Mouse (Mus musculus): ENCODE measurements around the gene Trhr2. TPM values are rescaled to one million over a fixed set of nuclear protein-coding genes. Genes with fewer than 3 reads are reported as not detected.

Gene Trhr2
- not detected for polyA plus RNA-seq (2014; fragmentation: Illumina TruSeq; extraction: RNeasy Lipid Tissue Mini Kit (QIAGEN cat#74804); ENCODE audit: low read depth, low replicate concordance)

GRCm38 (mm10) chr8:122360696-122361416, at the start of gene Trhr2:
TSS of gene Trhr2 (minus strand) at chr8:122360746.

GRCm38 (mm10) chr8:122376365-122377231, 16.1 kb upstream of the Trhr2 start, which contains the start of gene Zc3h18:
TSS of gene Zc3h18 (plus strand) at chr8:122376609.

Other genes with a start within 250 kb of the Trhr2 start
- gene Zfpm1, start 78.6 kb downstream of the Trhr2 start, polyA plus RNA-seq (2014; fragmentation: Illumina TruSeq; extraction: RNeasy Lipid Tissue Mini Kit (QIAGEN cat#74804); ENCODE audit: low read depth, low replicate concordance), result not detected
- 17.9 TPM for gene Zc3h18, start 15.9 kb upstream of the Trhr2 start, polyA plus RNA-seq (2014; fragmentation: Illumina TruSeq; extraction: RNeasy Lipid Tissue Mini Kit (QIAGEN cat#74804); ENCODE audit: low read depth, low replicate concordance)
- gene Il17c, start 61.3 kb upstream of the Trhr2 start, polyA plus RNA-seq (2014; fragmentation: Illumina TruSeq; extraction: RNeasy Lipid Tissue Mini Kit (QIAGEN cat#74804); ENCODE audit: low read depth, low replicate concordance), result not detected
- not detected for gene Cyba, start 72.2 kb upstream of the Trhr2 start, polyA plus RNA-seq (2014; fragmentation: Illumina TruSeq; extraction: RNeasy Lipid Tissue Mini Kit (QIAGEN cat#74804); ENCODE audit: low read depth, low replicate concordance)
- gene Mvd, start 82.7 kb upstream of the Trhr2 start, polyA plus RNA-seq (2014; fragmentation: Illumina TruSeq; extraction: RNeasy Lipid Tissue Mini Kit (QIAGEN cat#74804); ENCODE audit: low read depth, low replicate concordance), result not detected
- gene Snai3, start 100.0 kb upstream of the Trhr2 start, polyA plus RNA-seq (2014; fragmentation: Illumina TruSeq; extraction: RNeasy Lipid Tissue Mini Kit (QIAGEN cat#74804); ENCODE audit: low read depth, low replicate concordance), result not detected
- gene Rnf166, start 115.3 kb upstream of the Trhr2 start, polyA plus RNA-seq (2014; fragmentation: Illumina TruSeq; extraction: RNeasy Lipid Tissue Mini Kit (QIAGEN cat#74804); ENCODE audit: low read depth, low replicate concordance), result 12.9 TPM
- gene Ctu2, start 115.4 kb upstream of the Trhr2 start, polyA plus RNA-seq (2014; fragmentation: Illumina TruSeq; extraction: RNeasy Lipid Tissue Mini Kit (QIAGEN cat#74804); ENCODE audit: low read depth, low replicate concordance), result 0.16 TPM
- gene Piezo1, start 190.6 kb upstream of the Trhr2 start, polyA plus RNA-seq (2014; fragmentation: Illumina TruSeq; extraction: RNeasy Lipid Tissue Mini Kit (QIAGEN cat#74804); ENCODE audit: low read depth, low replicate concordance), result 1.8 TPM
- 1.1 TPM for gene Cdt1, start 207.3 kb upstream of the Trhr2 start, polyA plus RNA-seq (2014; fragmentation: Illumina TruSeq; extraction: RNeasy Lipid Tissue Mini Kit (QIAGEN cat#74804); ENCODE audit: low read depth, low replicate concordance)
- gene Aprt, start 216.2 kb upstream of the Trhr2 start, polyA plus RNA-seq (2014; fragmentation: Illumina TruSeq; extraction: RNeasy Lipid Tissue Mini Kit (QIAGEN cat#74804); ENCODE audit: low read depth, low replicate concordance), result not detected